Mouse (Mus musculus) left cerebral cortex, postnatal 36 days (tissue): ENCODE measurements around the gene Gm9837. TPM values are rescaled to one million over a fixed set of nuclear protein-coding genes. Genes with fewer than 3 reads are reported as not detected.
A peak's percentile ranks its signal among the peaks of the same experiment; 100 is the strongest.

Experiments used
- DNase-seq, 2 experiments: peaks; one replicate each; pipeline ENCODE4 v3.0.0; 2021 to 2022; ENCODE audit warnings: low spot score in 2 of 2, mixed read lengths in 1 of 2
- intact Hi-C: fragments of 180-260 bp; cut with DNase I; formaldehyde crosslinking; loops from one replicate; pipeline ENCODE4 v1.15.1; 2025
- total RNA-seq, 2 experiments: library from RNA; stranded (reverse); gene quantifications; 2 replicates each; pipeline ENCODE4 v1.2.3; 2021

Gm9837 gene
- not detected for total RNA-seq

DNA sequence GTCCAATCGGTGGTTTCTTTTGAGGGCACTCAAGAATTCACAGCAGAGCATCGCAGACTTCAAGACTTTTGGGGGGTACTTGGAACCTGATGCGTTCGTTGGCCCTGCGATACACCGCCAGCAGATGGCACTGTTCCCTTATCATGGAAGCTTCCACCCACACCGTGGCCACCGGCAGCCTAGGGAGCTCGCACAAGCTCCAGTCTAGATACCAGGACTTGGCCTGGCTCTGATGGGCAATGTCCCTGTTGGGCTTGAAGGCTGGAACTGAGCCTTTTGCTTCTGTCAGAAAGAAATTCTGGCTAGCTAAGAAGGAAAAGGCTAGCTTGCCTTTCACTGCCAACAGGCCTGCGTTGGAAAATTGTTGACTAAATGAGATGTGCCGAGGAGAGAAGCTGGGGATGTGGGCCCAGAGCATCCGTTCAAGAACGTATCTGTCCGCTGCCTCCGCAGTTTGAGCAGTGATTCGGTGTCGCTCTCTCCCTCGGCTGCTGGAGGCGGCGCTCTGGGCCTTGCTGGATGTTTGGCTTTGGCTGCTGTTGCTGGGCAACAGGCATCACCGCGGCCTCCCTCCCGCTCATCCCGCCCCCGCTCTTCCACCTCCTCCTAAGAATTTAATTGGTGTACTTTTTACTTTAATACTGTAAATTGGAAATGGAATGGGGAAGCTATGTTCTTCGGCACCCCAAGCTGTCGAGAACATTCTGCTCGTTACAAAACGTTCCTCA lies at the start of gene Gm9837:
Gene Gm9837 (minus strand): TSS at position 512 of the 728 bp plus-strand sequence.
- DNase-seq, result peak; percentile 91 to 94
- intact Hi-C loops, result loop anchor here (2.0 to 5.0 kb wide), 4 partner anchors 53 to 267 kb away; partner anchors contain the start of gene Kif3a

DNA sequence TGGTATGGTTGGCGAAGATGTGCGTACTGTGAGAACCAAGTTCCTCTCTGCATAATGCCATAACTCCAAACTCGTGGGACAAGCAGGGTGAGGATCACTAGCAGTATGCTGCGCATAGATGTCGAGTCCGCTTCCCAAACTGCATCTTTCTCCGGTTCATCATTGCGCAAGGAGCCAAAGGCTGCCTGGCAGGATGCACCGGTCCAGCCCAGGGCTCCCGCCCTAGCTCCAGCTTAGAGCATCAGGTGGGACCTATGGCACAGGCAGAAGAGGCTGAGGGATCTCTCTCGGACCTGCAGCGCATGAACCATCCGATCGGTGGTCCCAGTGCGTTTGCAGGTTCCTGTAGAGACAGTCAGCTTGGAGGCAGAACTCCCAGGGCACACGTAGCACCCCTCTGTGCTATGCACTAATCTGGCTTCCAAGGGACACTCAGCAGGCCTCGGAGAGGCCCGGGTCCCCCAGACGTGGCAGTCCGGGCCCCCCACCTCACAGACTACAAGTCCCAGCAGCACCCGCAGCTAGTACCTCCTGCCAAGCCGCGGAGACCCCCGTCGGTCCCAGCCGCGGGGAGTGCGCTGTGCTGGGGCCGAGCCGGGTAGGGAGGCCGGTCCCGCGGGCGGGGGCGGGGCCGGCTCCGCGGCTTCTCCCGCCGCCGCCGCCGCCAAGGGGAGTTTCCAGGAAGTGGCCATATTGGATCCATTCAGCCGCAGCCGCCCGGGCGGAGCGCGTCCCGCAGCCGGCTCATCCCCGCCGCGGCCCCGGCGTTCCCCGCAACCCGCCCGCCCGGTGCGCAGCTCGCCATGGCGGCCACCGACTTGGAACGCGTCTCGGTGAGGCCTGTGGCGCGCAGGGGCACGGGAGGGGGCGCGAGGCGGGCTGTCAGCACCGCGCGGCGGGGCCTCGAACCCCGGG lies 49.2 kb upstream of the Gm9837 start, which contains the start of gene Sept8:
Gene Sept8 (plus strand): TSS at position 51 of the 915 bp plus-strand sequence.
- DNase-seq, result peak; percentile 72 to 81
- intact Hi-C loops, result loop anchor here (2.0 kb wide), 2 partner anchors 15 to 41 kb away; no protein-coding TSS in a partner anchor

DNA sequence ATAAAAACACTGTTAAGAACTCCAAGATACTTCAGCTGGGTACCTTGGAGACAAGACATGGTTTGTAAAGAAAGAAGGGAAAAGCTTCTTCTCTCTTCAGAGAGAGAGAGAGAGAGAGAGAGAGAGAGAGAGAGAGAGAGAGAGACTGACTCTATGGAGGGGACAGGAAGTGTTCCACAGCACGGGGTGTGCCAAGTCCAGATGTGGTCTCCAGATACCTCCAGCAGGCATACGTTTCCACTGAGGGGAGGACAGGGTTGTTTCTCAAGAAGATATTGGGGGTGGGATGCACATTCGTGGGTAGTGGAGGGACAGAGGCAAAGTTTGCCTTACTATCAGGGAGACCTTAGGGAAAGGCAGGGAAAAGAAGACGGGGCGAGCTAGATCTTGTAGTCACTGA lies 48.5 kb upstream of the Gm9837 start:
- intact Hi-C loops, result loop anchor here (2.0 kb wide), 1 partner anchor 14 kb away; no protein-coding TSS in a partner anchor
- DNase-seq, result no peak

DNA sequence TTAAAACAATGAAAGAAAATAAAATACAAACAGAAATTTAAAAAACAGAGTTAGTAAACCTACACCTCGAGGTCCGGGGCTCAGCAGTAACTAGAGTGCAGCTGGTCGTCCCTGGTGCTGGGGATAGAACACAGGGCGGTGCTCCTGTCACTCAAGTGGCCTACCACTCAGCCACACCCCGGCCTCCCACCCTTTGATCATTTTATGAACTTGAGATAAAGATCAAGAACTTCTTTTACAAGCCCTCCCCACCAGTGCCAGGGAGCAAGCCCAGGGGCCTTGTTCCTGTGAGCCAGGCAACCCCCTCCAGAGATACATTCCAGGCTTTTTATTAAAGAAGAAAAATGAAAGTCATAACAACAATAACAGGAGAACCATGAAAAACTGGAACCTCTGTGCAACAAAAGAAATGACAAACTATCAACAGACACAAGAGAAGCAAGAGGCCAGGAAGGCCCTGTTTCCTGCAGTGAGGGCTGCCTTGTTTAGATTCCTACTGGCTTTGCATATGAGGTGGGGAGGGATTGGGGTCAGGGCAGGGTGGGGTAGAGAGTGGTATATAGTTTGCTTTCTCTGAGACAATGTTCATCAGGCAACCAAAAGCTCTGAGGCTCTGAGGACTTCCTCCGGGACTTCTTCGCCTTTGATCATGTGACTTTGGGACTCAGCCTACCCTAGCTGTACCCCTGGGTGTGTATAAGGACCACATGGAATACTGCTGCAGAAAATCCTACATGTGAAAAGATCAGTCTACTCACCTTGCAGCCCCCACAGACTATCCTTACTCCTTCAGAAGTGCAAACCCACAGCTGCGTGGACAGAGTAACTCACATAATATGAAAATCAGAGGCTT lies 46.7 kb upstream of the Gm9837 start:
- DNase-seq, result no peak
- intact Hi-C loops, result no loop called here

DNA sequence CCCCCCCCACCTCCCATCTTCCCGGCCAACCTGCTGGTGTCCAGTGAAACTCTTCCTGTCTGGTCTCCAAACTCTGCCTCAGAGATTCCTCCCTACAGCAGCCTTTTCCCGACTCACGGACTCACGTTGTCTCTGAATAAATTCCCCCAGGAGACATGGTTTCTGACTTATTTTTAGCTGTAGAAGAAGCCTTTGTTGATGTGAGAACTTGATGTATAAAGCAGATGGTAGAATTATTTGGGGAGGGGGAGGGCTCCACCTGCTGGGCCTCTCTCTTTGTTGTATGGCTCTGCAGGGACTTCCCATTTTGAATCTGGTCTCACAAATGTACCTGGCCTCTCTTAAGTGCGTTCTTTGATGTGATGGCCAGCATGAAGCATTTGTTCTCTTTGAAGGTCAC lies 40.1 kb upstream of the Gm9837 start:
- intact Hi-C loops, result no loop called here
- DNase-seq, result no peak

DNA sequence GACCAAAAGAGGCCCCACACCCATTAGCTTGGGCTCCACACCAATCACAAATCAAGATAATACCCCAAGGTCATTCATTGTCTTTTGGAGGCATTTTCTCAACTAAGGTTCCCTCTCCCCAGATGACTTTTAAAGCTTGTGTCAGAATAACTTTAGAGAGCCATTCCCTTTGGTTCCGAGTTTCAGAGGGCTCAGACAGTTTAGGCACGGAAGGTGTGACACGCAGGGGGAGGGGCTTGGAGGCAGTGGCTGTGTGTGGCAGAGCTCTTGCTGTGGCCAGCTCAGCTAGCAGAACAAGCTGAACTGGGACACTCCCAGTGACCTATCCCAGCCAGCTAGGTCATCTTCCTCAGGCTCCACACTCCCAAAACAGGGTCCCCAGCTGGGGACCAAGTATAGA lies 38.3 kb upstream of the Gm9837 start:
- DNase-seq, result no peak
- intact Hi-C loops, result no loop called here

DNA sequence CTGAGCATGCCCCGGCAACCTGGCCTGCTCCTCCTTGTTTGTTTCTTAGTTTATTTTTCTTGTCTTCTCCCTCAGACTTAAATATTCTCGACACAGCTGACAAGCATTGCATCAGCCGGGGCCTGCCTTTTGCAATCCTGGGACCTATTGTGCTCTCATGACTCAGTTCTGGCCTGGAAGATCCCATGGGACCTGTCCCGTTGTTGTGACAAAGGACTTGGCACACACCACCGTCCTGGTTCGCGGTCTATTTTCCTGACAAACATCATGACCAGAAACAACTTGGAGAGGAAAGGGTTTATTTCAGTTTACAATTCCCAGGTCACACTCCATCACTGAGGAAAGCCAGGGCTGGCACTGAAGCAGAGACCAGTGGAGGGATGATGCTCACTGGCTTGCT lies 37.9 kb upstream of the Gm9837 start:
- intact Hi-C loops, result no loop called here

GRCm38 (mm10) chr11:53507098-53507805 lies 37.0 kb upstream of the Gm9837 start:
- no peak for DNase-seq
- intact Hi-C loops, result no loop called here

More for the DNA sequence above, 37.9 kb upstream of the Gm9837 start:
- DNase-seq, result no peak

DNA sequence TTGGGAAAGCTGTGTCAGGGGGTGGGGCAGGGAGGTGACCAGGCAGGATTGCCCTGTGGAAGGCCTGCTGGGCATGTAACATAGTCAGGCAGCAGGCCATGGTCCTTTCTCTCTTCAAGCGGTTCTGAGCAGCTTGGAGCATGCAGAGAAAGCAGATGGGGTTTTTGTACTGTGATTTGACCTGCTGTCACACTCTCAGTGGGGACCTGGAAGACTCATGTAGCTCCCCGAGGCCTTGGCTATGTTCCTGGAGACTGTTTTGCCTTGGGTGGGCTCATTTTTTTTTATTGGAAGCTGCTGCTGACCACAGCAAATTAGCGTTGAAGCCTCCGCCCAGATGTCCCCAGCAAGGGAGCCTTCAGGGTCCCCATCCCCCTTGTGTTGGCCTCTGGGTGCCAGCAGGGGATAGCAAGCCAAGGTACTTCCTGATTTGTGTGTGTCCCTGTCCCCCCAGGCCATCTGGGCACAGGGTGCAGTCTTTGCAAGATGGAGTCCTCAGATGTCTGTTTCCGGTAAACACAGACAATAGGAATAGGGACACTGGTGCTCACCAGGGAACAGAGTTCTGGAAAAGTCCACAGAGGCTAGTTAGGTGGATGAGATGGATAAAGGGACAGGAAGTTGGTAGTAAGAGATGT lies 34.9 kb upstream of the Gm9837 start:
- intact Hi-C loops, result loop anchor here (2.0 kb wide), 1 partner anchor 14 kb away; the partner anchor contains the start of gene Sept8
- no peak for DNase-seq

GRCm38 (mm10) chr11:53504376-53504775 lies 34.1 kb upstream of the Gm9837 start:
- intact Hi-C loops, result loop anchor here (2.0 kb wide), 1 partner anchor 14 kb away; the partner anchor contains the start of gene Sept8
- no peak for DNase-seq

GRCm38 (mm10) chr11:53503738-53504137 lies 33.5 kb upstream of the Gm9837 start:
- DNase-seq, result no peak
- intact Hi-C loops, result loop anchor here (2.0 kb wide), 1 partner anchor 15 kb away; the partner anchor contains the start of gene Sept8

DNA sequence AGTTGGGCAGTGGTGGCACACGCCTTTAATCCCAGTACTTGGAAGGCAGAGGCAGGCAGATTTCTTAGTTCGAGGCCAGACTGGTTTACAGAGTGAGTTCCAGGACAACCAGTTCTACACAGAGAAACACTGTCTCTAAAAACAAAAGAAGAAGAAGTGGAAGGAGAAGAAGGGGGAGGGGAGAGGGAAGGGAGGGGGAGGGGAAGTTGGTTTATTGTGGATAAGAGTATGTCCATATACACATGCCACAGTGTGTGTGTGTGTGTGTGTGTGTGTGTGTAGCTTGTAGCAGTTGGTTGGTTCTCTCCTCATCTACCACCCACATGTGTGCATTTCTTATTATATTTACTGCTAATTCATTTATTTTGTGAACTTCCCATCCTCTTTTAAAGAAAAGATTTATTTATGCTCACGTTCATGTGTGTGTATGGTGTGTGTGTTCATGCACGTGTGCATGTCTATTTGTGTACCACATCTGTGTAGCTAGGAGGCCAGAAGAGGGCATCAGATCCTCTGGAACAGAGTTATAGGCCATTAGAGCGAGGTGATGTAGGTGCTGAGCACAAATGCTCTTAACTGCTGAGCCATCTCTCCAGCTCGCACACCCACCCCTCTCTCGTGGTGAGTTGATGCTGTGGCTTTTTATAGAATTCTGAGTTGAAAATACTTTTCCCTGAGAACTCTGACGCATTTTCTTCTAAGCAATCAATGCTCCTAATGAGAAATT lies 31.9 kb upstream of the Gm9837 start:
- intact Hi-C loops, result no loop called here
- no peak for DNase-seq

DNA sequence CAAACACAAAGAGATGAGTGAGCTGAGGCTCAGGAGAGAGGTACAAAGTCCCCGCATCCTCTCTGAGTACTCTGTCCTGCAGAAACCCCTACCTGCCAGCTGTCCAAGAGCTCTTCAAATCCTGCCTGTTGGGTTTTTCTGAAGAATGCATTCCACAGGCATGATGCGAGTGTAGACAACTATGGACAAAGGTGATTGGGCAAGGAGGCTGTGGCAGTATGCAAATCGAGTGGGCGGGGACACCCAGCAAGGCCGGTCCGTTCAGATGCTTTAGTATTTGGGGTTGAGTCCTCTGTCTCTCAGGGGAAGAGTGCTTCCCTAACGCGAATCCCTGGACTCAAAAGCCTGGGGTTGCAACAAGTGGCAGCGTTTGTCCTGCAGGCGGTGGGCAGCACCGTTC lies 30.3 kb upstream of the Gm9837 start:
- no peak for DNase-seq
- intact Hi-C loops, result no loop called here

- intact Hi-C loops, result no loop called here
- DNase-seq, result peak; percentile 60 to 65
These were observed 26.7 kb upstream of the Gm9837 start for GRCm38 (mm10) chr11:53496946-53497345.

DNA sequence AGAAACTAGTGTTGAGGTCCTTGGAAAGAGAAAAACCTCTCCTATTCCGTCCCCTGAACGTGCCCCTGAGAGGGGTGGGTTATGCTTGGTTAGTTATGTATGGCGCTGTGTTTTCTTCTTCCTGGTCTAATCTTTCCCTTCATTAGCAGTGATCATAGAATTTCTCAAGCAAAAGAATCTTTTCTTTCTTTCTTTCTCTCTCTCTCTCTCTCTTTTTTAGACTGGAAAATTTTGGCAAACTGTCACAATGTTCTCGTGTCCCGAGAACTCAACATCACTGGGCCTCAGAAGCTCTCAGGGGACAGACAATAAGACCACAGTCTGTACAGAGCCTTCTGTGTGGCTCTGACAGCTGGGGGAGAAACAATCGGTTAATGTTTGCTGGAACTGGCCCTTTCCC lies 25.1 kb upstream of the Gm9837 start:
- intact Hi-C loops, result no loop called here
- DNase-seq, result no peak

DNA sequence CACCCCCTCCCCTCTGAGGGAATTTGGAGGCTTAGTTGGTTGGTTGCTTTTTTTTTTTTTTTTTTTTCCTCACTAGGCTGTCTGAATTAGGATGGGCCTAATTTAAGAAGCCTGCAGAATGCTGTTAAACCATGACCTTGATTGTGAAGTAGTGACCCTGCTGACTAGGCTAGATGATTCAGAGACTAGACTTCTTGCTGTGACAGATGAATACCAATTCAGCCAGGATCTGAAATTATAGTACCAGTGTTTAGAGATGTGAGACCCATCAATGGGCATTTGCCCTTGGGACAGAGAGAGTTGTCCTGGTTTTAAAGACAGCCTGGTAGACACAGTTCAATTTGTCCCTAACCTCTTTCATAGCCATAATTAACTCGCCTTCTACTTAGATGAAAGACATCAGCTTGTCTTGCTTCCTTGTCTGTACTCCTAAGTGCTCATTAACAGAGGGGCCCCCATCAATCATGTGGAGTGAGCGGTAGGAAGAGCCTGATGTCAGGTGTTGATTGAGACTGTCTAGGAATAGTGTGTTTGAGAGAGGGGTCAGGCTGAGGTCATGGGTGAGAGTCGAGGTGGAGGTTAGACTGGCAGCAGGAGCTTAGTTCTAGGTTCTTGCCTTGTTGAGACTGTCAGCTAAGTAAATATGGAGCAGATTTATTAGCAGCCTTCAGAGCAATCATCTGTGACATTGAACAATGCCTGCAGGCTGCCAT lies 23.1 kb upstream of the Gm9837 start:
- no peak for DNase-seq

GRCm38 (mm10) chr11:53491954-53492401 lies 21.7 kb upstream of the Gm9837 start:
- DNase-seq, result no peak
- intact Hi-C loops, result no loop called here

More for the DNA sequence above, 23.1 kb upstream of the Gm9837 start:
- intact Hi-C loops, result no loop called here
